Mouse (Mus musculus) liver, adult 2 months (tissue): ENCODE results near the gene Ccnd1.

Experiments used
- CTCF ChIP-seq: fragments of 200-500 bp; IDR thresholded peaks from 2 replicates; pipeline ENCODE4 v1.5.1; 2011; ENCODE audit warnings: low read depth, low read length, control low read depth
- POLR2A ChIP-seq: fragments of 200-500 bp; IDR thresholded peaks from 2 replicates; pipeline ENCODE4 v1.6.1; 2011; ENCODE audit warnings: low read length, control low read depth; ENCODE audit not compliant: insufficient read depth; ENCODE audit errors: extremely low read depth

GRCm38 (mm10) chr7:144898506-144898905 is 41.2 kb downstream of the Ccnd1 start:
- TF ChIP-seq CTCF (no peak), POLR2A (no peak)
